Mouse (Mus musculus): ENCODE measurements around the gene Zfp536.

DNA sequence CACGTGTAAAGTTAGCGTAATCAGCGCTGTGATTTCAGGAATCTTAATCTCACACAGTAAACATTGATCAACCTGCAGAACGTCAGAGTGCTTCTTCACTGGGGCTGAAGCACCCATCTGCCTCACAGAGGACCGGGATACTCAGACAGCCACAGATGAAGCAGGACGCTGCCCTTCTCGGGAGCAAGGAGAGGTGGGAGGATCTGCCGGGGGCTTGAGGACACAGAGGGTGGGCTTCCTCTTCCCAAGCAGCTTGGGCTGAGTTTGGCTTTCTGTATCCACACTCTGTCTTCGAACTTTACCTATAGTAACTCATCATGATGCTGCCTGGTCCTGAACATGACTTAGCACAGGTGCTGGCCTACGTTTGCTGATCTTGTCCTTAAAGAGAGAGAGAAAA, 40.2 kb upstream of the Zfp536 start:
- TF ChIP-seq EP300 (IDR thresholded peaks at IDR 0.05; ENCODE audit: insufficient read depth, low read depth, low read length): no peak
- TF ChIP-seq CTCF (IDR thresholded peaks at IDR 0.05; ENCODE audit: low read depth, low read length): no peak
